Mouse (Mus musculus) embryonic facial prominence, embryonic 15.5 days (tissue): ENCODE results near the gene Krt76. TPM values are rescaled to one million over a fixed set of nuclear protein-coding genes. Genes with fewer than 3 reads are reported as not detected.

Experiments used
- microRNA-seq: library from miRNA; unstranded; fragments of <30 nt; microRNA quantifications from one replicate; pipeline ENCODE4, GENCODE M21; 2016; ENCODE audit warnings: borderline number of aligned reads
- polyA plus RNA-seq: library from polyadenylated mRNA; unstranded; fragments of >200 nt; fragmentation: Nextera tagmentation; extraction: Ambion mirVana; gene quantifications from 2 replicates; pipeline ENCODE4 v1.2.1, GENCODE M21; 2015

Krt76 gene
- polyA plus RNA-seq, 1 experiment from 2014 or later: 0.63 TPM

Small RNA genes lying within 50 kb of the gene (microRNA-seq; reads per million reads assigned to microRNA genes)
- gene Gm44356: not detected

Other genes with a start within 250 kb of the Krt76 start
- gene Gm5478, start 245.5 kb downstream of the Krt76 start, polyA plus RNA-seq: not detected in 2 replicates
- gene Krt6b, start 212.6 kb downstream of the Krt76 start, polyA plus RNA-seq: 8.2 and 9.1 TPM in 2 replicates
- gene Krt6a, start 198.6 kb downstream of the Krt76 start, polyA plus RNA-seq: 310 and 324 TPM in 2 replicates
- gene Krt5, start 180.0 kb downstream of the Krt76 start, polyA plus RNA-seq: 867 and 987 TPM in 2 replicates
- gene Krt71, start 149.8 kb downstream of the Krt76 start, polyA plus RNA-seq: 101 and 197 TPM in 2 replicates
- gene Krt72, start 106.5 kb downstream of the Krt76 start, polyA plus RNA-seq: 7.3 and 8.2 TPM in 2 replicates
- 17.2 and 30.5 TPM in 2 replicates for gene Krt73, start 90.6 kb downstream of the Krt76 start, polyA plus RNA-seq
- gene Krt2, start 74.8 kb downstream of the Krt76 start, polyA plus RNA-seq: 1.2 and 2.0 TPM in 2 replicates
- gene Krt1, start 42.1 kb downstream of the Krt76 start, polyA plus RNA-seq: 757 and 778 TPM in 2 replicates
- 67.0 and 80.2 TPM in 2 replicates for gene Krt77, start 23.2 kb downstream of the Krt76 start, polyA plus RNA-seq
- gene Krt4, start 31.8 kb upstream of the Krt76 start, polyA plus RNA-seq: 212 and 217 TPM in 2 replicates
- 67.2 and 70.6 TPM in 2 replicates for gene Krt79, start 47.4 kb upstream of the Krt76 start, polyA plus RNA-seq
- 11.5 and 14.1 TPM in 2 replicates for gene Krt78, start 61.4 kb upstream of the Krt76 start, polyA plus RNA-seq
- gene Krt8, start 111.6 kb upstream of the Krt76 start, polyA plus RNA-seq: 131 and 181 TPM in 2 replicates
- gene Krt18, start 135.3 kb upstream of the Krt76 start, polyA plus RNA-seq: 87.8 and 119 TPM in 2 replicates
- gene Eif4b, start 180.9 kb upstream of the Krt76 start, polyA plus RNA-seq: 107 and 113 TPM in 2 replicates
- gene Tns2, start 207.5 kb upstream of the Krt76 start, polyA plus RNA-seq: 45.5 and 57.2 TPM in 2 replicates
- gene Spryd3, start 243.3 kb upstream of the Krt76 start, polyA plus RNA-seq: 27.4 and 31.7 TPM in 2 replicates